Mouse (Mus musculus) heart, postnatal 0 days (tissue): ENCODE results near the gene Ebf4.

ENCODE experiments used
- CTCF ChIP-seq: IDR thresholded peaks from 2 replicates; pipeline ENCODE4 v1.5.1; 2016; ENCODE audit warnings: antibody characterized with exemption, control low read depth, low read depth
- EP300 ChIP-seq: IDR thresholded peaks from 2 replicates; pipeline ENCODE4 v1.6.1; 2016; ENCODE audit warnings: antibody characterized with exemption, low read depth

DNA sequence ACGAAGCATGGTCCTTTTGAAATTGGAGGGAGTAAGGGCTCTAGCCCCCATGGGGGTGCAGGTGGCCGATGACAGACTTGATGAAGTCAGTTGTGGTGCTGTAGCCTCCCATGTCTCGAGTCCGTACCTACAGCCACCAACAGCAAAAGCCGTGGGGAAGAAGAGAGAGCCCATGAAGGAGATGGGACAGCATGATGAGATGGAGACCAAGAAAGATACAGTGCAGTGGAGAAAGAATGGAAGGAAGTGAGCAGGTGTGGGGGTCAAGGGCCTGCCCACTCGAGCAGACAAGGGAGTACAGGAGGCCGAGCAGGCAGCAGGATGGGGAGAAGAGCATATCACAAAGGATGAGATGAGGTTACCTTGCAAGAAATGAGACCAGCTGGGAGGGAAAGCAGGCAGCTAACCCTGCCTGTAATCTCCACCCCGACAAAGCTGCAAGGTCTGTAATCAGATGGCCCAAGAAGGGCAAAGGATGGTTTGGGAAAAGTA, 15.3 kb upstream of the Ebf4 start:
- TF ChIP-seq CTCF (no peak), EP300 (no peak)
